Mouse (Mus musculus): ENCODE results near the gene Thada.

DNA sequence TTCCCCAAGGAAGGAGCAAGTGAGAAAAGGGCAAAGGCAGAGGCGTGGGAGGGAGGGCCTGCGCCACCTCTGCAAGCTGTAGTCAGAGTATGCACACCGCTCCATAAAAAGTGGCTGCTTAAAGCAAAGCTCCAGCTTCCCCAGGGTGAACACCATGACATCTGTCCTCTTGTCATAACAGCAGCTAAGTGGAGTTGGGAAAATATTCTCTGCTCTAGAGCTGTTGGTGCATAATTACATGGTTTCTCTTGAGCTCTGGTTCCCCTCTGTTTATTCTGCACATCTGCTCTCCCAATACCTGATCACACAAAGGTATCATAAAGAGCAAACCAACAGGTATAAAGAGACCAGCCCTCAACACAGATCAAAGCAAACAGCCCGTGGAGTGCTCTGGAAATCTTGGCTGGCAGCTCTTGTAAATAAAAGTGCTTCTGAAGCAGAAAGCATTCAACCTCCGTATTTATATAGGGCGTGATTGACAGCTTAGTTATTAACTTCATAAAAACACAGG, 100.2 kb downstream of the Thada start:
- TF ChIP-seq CTCF (IDR thresholded peaks at IDR 0.05) (no peak), POLR2A (IDR thresholded peaks at IDR 0.05; ENCODE audit: insufficient read depth, low read depth, low read length) (no peak)

Data from heart, adult 2 months (tissue).